Mouse (Mus musculus): ENCODE measurements at regions not wholly inside any gene's neighbourhood (a gene's known extent, or its start where the extent isn't known, plus 50 kb on each side); places are given as distances from the start of the nearest gene placed in this dataset.
A peak's percentile ranks its signal among the peaks of the same experiment; 100 is the strongest.

- WGBS = 64% methylated on average over 7 of the region's 7 CpGs
- Histone ChIP-seq H3K4me2 (replicated peaks) (no peak overlapping the region), H3K27ac (replicated peaks) (no peak overlapping the region), H3K27me3 (peaks cover 12% of the 10 kb centered on the region; the same call in 1 of the 2 replicates), H3K4me1 (0 out of 2 replicates have a peak, but pooled peaks cover 13% of the 10 kb centered on the region), H3K9me3 (no peaks in the 10 kb centered on the region), H3K4me3 (no peak overlapping the region), H3K36me3 (no peaks in the 10 kb centered on the region), H3K9ac (replicated peaks) (no peak overlapping the region)
- ATAC-seq (ENCODE audit: low FRiP score, low read depth) = no peak
These were observed 81.7 kb upstream of the 1600014C23Rik start for GRCm38 (mm10) chr17:45815341-45815740.

GRCm38 (mm10) chr17:45814586-45814985, 80.9 kb upstream of the 1600014C23Rik start:
- 30% methylated on average over 11 of the region's 11 CpGs for WGBS
- 0 out of 2 replicates have a peak overlapping the region, but pooled peaks have one; percentile 6 for H3K9ac ChIP-seq (replicated peaks)
- peaks cover 12% of the 10 kb centered on the region; the same call in 1 of the 2 replicates for H3K27me3 ChIP-seq
- no peak for ATAC-seq (ENCODE audit: low FRiP score, low read depth)
- H3K4me1 ChIP-seq = 0 out of 2 replicates have a peak, but pooled peaks cover 13% of the 10 kb centered on the region
- H3K27ac ChIP-seq (replicated peaks) = no peak overlapping the region
- no peak overlapping the region for H3K4me3 ChIP-seq
- no peak overlapping the region for H3K4me2 ChIP-seq (replicated peaks)
- no peaks in the 10 kb centered on the region for H3K36me3 ChIP-seq
- H3K9me3 ChIP-seq = no peaks in the 10 kb centered on the region

- WGBS = 76% methylated on average over 5 of the region's 5 CpGs
- H3K9ac ChIP-seq (replicated peaks) = no peak overlapping the region
- H3K4me3 ChIP-seq = no peak overlapping the region
- 0 out of 2 replicates have a peak, but pooled peaks cover 13% of the 10 kb centered on the region for H3K4me1 ChIP-seq
- H3K27ac ChIP-seq (replicated peaks) = no peak overlapping the region
- peaks cover 12% of the 10 kb centered on the region; the same call in 1 of the 2 replicates for H3K27me3 ChIP-seq
- ATAC-seq (ENCODE audit: low FRiP score, low read depth) = no peak
- H3K4me2 ChIP-seq (replicated peaks) = no peak overlapping the region
- H3K36me3 ChIP-seq = no peaks in the 10 kb centered on the region
- no peaks in the 10 kb centered on the region for H3K9me3 ChIP-seq
These were observed 80.3 kb upstream of the 1600014C23Rik start for GRCm38 (mm10) chr17:45813956-45814355.

GRCm38 (mm10) chr17:45812289-45812955, 78.8 kb upstream of the 1600014C23Rik start:
- 88% methylated on average over 9 of the region's 9 CpGs for WGBS
- Histone ChIP-seq H3K9me3 (no peaks in the 10 kb centered on the region), H3K36me3 (no peaks in the 10 kb centered on the region), H3K27ac (replicated peaks) (no peak overlapping the region), H3K4me2 (replicated peaks) (no peak overlapping the region), H3K4me1 (peaks cover 16% of the 10 kb centered on the region), H3K27me3 (peaks cover 12% of the 10 kb centered on the region; the same call in 1 of the 2 replicates), H3K9ac (replicated peaks) (no peak overlapping the region), H3K4me3 (no peak overlapping the region)
- ATAC-seq (ENCODE audit: low FRiP score, low read depth) = no peak

DNA sequence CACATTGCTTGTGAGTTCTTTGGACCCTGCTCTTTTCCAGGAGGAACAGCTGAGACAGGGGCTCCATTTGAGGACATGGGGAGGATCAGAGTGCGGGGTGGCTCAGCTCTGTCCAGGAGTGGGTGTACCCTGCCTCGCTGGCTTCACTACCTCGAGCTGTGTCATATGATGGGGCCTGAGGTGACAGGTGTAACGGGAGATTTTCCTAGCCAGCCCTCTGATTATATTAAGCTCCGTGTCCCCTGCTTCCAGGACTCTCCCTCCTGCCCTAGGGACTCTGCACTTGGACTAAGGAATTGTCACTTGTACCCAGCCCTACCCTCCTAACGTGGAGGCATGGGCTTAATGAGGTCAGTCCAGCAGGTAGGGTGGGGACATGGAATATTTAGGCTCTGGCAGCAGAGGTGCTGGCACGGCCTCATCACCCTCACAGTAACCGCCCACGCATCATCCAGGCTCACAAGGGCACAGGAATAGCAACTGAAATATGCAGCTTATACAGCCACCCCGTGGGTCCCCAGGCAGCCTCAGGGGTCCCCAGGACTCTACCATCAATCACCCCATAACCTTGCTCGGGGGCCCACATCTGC, 78.1 kb upstream of the 1600014C23Rik start:
- Histone ChIP-seq H3K27ac (replicated peaks) (no peak overlapping the region), H3K4me3 (no peak overlapping the region), H3K9me3 (no peaks in the 10 kb centered on the region), H3K27me3 (peaks cover 16% of the 10 kb centered on the region; the same call in 1 of the 2 replicates), H3K9ac (replicated peaks) (no peak overlapping the region), H3K36me3 (no peaks in the 10 kb centered on the region), H3K4me1 (peaks cover 23% of the 10 kb centered on the region), H3K4me2 (replicated peaks) (no peak overlapping the region)
- no peak for ATAC-seq (ENCODE audit: low FRiP score, low read depth)
- 85% methylated on average over 11 of the region's 11 CpGs for WGBS

GRCm38 (mm10) chr17:45809728-45810127, 76.1 kb upstream of the 1600014C23Rik start:
- Histone ChIP-seq H3K9me3 (no peaks in the 10 kb centered on the region), H3K9ac (replicated peaks) (no peak overlapping the region), H3K36me3 (no peaks in the 10 kb centered on the region), H3K27me3 (peaks cover 22% of the 10 kb centered on the region), H3K27ac (replicated peaks) (no peak overlapping the region), H3K4me1 (peaks cover 27% of the 10 kb centered on the region), H3K4me3 (no peak overlapping the region), H3K4me2 (replicated peaks) (no peak overlapping the region)
- ATAC-seq (ENCODE audit: low FRiP score, low read depth) = no peak
- WGBS = 87% methylated on average over 6 of the region's 6 CpGs

DNA sequence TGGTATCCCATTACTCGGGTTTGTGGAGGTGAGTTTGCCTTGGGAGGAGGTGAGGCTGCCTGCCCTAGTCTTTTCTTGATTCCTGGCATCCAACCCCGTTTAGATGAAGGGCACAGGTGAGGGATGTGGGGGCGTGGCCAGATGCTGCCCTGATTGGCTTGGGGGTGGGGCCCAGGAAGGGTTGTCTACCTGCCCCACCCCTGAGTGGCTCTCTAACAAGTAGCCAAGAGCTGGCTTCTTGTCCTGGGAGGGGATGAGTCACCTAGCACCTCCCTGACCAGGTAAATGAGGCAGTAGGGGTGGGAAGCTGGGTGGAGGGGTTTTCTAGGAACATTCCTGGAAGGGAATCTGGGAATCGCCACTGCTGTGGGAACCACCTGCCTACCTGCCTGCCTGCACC, 74.7 kb upstream of the 1600014C23Rik start:
- H3K4me3 ChIP-seq = no peak overlapping the region
- no peaks in the 10 kb centered on the region for H3K9me3 ChIP-seq
- no peak overlapping the region for H3K27ac ChIP-seq (replicated peaks)
- ATAC-seq (ENCODE audit: low FRiP score, low read depth) = no peak
- H3K27me3 ChIP-seq = peaks cover 29% of the 10 kb centered on the region
- H3K36me3 ChIP-seq = no peaks in the 10 kb centered on the region
- no peak overlapping the region for H3K4me2 ChIP-seq (replicated peaks)
- peaks cover 25% of the 10 kb centered on the region for H3K4me1 ChIP-seq
- H3K9ac ChIP-seq (replicated peaks) = no peak overlapping the region
- WGBS = 74% methylated on average over 4 of the region's 4 CpGs

DNA sequence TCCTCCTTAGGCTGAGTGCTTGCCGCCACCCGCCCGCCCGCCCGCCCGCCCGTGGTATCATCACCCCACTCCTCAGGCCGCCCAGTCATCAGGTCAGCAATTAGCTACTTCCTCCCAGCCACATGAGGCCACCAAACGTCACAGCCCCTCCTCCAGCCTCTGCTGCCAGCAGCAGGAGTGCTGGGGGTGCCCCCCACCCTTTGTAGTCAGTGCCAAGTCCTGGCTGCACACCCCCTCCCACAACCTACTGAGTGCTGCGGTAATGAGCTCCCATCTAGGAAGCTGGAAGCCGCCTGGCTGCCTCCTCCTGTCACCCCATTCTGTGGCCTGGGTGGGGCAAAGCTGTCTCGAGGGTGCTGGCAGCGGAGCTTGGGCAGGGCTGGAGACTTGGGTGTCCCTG, 73.8 kb upstream of the 1600014C23Rik start:
- Histone ChIP-seq H3K27me3 (peaks cover 29% of the 10 kb centered on the region), H3K9ac (replicated peaks) (no peak overlapping the region), H3K4me1 (peaks cover 25% of the 10 kb centered on the region), H3K9me3 (no peaks in the 10 kb centered on the region), H3K4me3 (no peak overlapping the region), H3K4me2 (replicated peaks) (no peak overlapping the region), H3K27ac (replicated peaks) (no peak overlapping the region), H3K36me3 (no peaks in the 10 kb centered on the region)
- ATAC-seq (ENCODE audit: low FRiP score, low read depth) = no peak
- 68% methylated on average over 13 of the region's 13 CpGs for WGBS

DNA sequence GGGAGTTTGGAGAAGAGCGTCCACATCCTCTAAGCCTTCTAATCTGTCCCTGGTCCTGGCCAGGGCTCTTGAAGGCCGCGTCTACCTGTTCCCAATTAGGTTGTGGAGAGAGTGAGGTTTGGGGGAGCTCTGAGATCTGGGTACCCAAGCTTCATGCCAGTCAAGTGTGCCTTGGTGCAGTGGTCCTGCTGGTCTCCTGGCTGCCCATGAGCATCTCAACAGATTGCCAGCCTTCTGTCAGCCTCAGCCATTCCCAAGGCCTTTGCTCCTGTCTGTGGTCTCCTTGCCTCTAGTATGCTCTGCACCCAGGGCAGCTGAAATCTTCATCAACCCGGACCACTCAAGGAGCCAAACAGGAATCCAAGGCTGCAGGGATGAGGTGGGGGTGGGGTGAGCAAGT, 73.2 kb upstream of the 1600014C23Rik start:
- ATAC-seq (ENCODE audit: low FRiP score, low read depth) = no peak
- WGBS = 72% methylated on average over 4 of the region's 4 CpGs

GRCm38 (mm10) chr17:45806430-45806829, 72.8 kb upstream of the 1600014C23Rik start:
- H3K4me1 ChIP-seq = peaks cover 25% of the 10 kb centered on the region
- no peak for ATAC-seq (ENCODE audit: low FRiP score, low read depth)
- H3K9ac ChIP-seq (replicated peaks) = no peak overlapping the region
- H3K27ac ChIP-seq (replicated peaks) = 0 out of 2 replicates have a peak overlapping the region, but pooled peaks have one; percentile 15
- no peak overlapping the region for H3K4me3 ChIP-seq
- no peak overlapping the region for H3K4me2 ChIP-seq (replicated peaks)
- peaks cover 29% of the 10 kb centered on the region for H3K27me3 ChIP-seq
- 49% methylated on average over 5 of the region's 5 CpGs for WGBS
- H3K9me3 ChIP-seq = no peaks in the 10 kb centered on the region
- no peaks in the 10 kb centered on the region for H3K36me3 ChIP-seq

More for the DNA sequence above, 73.2 kb upstream of the 1600014C23Rik start:
- peaks cover 29% of the 10 kb centered on the region for H3K27me3 ChIP-seq
- H3K27ac ChIP-seq (replicated peaks) = 0 out of 2 replicates have a peak overlapping the region, but pooled peaks have one; percentile 15
- H3K4me2 ChIP-seq (replicated peaks) = no peak overlapping the region
- H3K4me1 ChIP-seq = peaks cover 25% of the 10 kb centered on the region
- no peak overlapping the region for H3K4me3 ChIP-seq
- no peaks in the 10 kb centered on the region for H3K9me3 ChIP-seq
- no peaks in the 10 kb centered on the region for H3K36me3 ChIP-seq
- H3K9ac ChIP-seq (replicated peaks) = no peak overlapping the region

- Histone ChIP-seq H3K4me3 (peak overlapping the region; percentile 17), H3K27ac (replicated peaks) (peak overlapping the region; percentile 49), H3K9ac (replicated peaks) (no peak overlapping the region)
These were observed 71.9 kb upstream of the 1600014C23Rik start for GRCm38 (mm10) chr17:45805471-45806082.

GRCm38 (mm10) chr17:45803331-45803730, 69.7 kb upstream of the 1600014C23Rik start:
- H3K27me3 ChIP-seq = peaks cover 29% of the 10 kb centered on the region
- 93% methylated on average over 8 of the region's 8 CpGs for WGBS
- no peaks in the 10 kb centered on the region for H3K36me3 ChIP-seq
- H3K27ac ChIP-seq (replicated peaks) = no peak overlapping the region
- no peak overlapping the region for H3K9ac ChIP-seq (replicated peaks)
- no peak overlapping the region for H3K4me3 ChIP-seq
- peaks cover 25% of the 10 kb centered on the region for H3K4me1 ChIP-seq
- H3K4me2 ChIP-seq (replicated peaks) = no peak overlapping the region
- no peaks in the 10 kb centered on the region for H3K9me3 ChIP-seq
- ATAC-seq (ENCODE audit: low FRiP score, low read depth) = no peak

More at GRCm38 (mm10) chr17:45805471-45806082, 71.9 kb upstream of the 1600014C23Rik start:
- Histone ChIP-seq H3K27me3 (peaks cover 29% of the 10 kb centered on the region), H3K9me3 (no peaks in the 10 kb centered on the region), H3K4me1 (peaks cover 25% of the 10 kb centered on the region), H3K36me3 (no peaks in the 10 kb centered on the region), H3K4me2 (replicated peaks) (peak overlapping the region; percentile 43)
- peak; percentile 63 for ATAC-seq (ENCODE audit: low FRiP score, low read depth)
- WGBS = 2% methylated on average over 34 of the region's 35 CpGs
